Mouse (Mus musculus) limb, embryonic 13.5 days (tissue): Measurements from ENCODE around the gene 4933407L21Rik. TPM values are rescaled to one million over a fixed set of nuclear protein-coding genes. Genes with fewer than 3 reads are reported as not detected.

ENCODE experiments used
- ATAC-seq: fragments of 200-750 bp; cut with Nextera tagmentation; 2 replicates; pipeline ENCODE4 v1.8.0; 2017; ENCODE audit warnings: low read depth, moderate number of reproducible peaks, moderate TSS enrichment; ENCODE audit not compliant: low FRiP score
- H3K27ac ChIP-seq: fragments of 300-500 bp; sonication (generic); 2 replicates; pipeline ENCODE4 v1.5.1; 2015; ENCODE audit warnings: inconsistent platforms, mild to moderate bottlenecking, moderate library complexity
- H3K27me3 ChIP-seq: fragments of 300-500 bp; sonication (generic); 2 replicates; pipeline ENCODE4 v1.6.1; 2015; ENCODE audit warnings: mild to moderate bottlenecking, inconsistent platforms
- H3K36me3 ChIP-seq: fragments of 300-500 bp; sonication (generic); 2 replicates; pipeline ENCODE4 v1.6.1; 2015; ENCODE audit warnings: inconsistent platforms, mild to moderate bottlenecking, moderate library complexity
- H3K4me1 ChIP-seq: fragments of 300-500 bp; sonication (generic); 2 replicates; pipeline ENCODE4 v1.6.1; 2015; ENCODE audit warnings: inconsistent platforms
- H3K4me2 ChIP-seq: fragments of 300-500 bp; sonication (generic); replicated peaks from 2 replicates; pipeline ENCODE4 v1.6.1; 2015; ENCODE audit warnings: inconsistent platforms, mild to moderate bottlenecking, moderate library complexity
- H3K4me3 ChIP-seq: fragments of 300-500 bp; sonication (generic); 2 replicates; pipeline ENCODE4 v1.5.1; 2015; ENCODE audit warnings: moderate library complexity, mild to moderate bottlenecking, inconsistent platforms
- H3K9ac ChIP-seq: fragments of 300-500 bp; sonication (generic); 2 replicates; pipeline ENCODE4 v1.6.1; 2015; ENCODE audit warnings: mild to moderate bottlenecking, inconsistent platforms
- H3K9me3 ChIP-seq: fragments of 300-500 bp; sonication (generic); 2 replicates; pipeline ENCODE4 v1.6.1; 2016; ENCODE audit warnings: inconsistent platforms
- WGBS: fragments of 180-500 bp; shearing (Covaris S2); methylation state at CpG from one replicate; pipeline ENCODE4 v1.1.7; 2015; 5-methylcytosine and 5-hydroxymethylcytosine counted together
- polyA plus RNA-seq: library from polyadenylated mRNA; unstranded; fragments of >200 nt; fragmentation: Nextera tagmentation; extraction: Ambion mirVana; gene quantifications from 2 replicates; pipeline ENCODE4 v1.2.1, GENCODE M21; 2015

4933407L21Rik gene
- polyA plus RNA-seq, 1 experiment from 2014 or later: 0.56 TPM

DNA sequence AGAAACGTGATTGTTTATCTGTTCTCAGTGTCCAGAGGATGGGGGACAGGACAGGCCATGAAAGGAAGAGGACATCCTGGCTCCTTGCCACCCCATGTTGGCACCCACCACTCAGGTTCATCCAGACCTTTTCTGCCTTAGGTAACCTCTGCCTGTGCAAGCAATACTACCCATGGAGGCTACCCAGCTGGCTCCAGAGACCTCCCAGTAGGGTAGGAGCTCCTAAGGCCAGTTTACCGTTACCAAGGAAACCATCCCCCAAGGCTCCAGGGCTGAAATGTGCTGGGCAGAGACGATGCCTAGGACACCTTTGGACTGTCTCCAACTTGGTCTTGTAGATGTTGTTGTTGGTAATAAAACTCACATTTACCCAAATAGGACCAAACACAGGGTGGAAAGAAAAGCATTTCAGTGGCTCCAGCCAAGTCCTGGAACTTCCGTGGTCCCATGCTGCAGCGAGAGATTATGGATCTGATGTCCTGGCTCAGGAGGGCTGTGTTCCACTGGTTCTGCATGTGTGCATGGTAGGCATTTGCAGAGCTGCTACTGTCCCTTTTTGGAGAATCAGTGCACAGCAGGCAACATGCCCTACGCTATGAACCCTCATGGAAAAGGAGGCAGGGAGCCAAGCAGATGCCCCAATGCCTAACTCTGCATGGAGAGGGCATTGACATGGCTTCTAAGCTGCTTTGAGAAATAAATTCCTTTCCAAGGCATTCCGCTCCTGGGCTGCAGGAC lies 6.0 kb upstream of the 4933407L21Rik start:
- H3K4me2 ChIP-seq: no peak overlapping the region
- no peak overlapping the region for H3K4me3 ChIP-seq
- no peak for ATAC-seq
- 63% methylated on average over 7 of the region's 7 CpGs for WGBS
- H3K36me3 ChIP-seq: no peaks in the 10 kb centered on the region
- H3K9ac ChIP-seq: no peak overlapping the region
- no peak overlapping the region for H3K27ac ChIP-seq
- peaks cover 9% of the 10 kb centered on the region; the same call in 1 of the 2 replicates for H3K4me1 ChIP-seq
- H3K27me3 ChIP-seq: no peaks in the 10 kb centered on the region
- peaks cover 4% of the 10 kb centered on the region; the same call in 1 of the 2 replicates for H3K9me3 ChIP-seq

DNA sequence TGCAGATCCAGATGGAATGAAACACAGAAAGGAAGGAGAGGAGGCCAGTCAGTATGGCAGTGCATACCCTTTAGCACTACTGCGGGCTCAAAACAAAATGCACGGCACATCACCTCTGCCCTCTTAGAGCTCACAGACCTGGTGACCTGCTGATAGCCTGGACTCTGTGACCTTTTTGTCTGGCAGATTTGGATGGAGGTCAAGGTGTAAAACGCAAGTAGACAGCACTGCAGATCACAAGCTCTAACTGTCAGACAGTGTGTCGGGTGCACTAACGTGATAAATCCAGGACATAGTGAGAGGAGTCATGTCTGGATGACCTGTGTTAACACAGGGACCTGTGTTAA lies 5.4 kb upstream of the 4933407L21Rik start:
- H3K9ac ChIP-seq: no peak overlapping the region
- peaks cover 12% of the 10 kb centered on the region for H3K4me1 ChIP-seq
- no peak for ATAC-seq
- H3K27me3 ChIP-seq: no peaks in the 10 kb centered on the region
- no peak overlapping the region for H3K4me3 ChIP-seq
- H3K36me3 ChIP-seq: no peaks in the 10 kb centered on the region
- H3K4me2 ChIP-seq: no peak overlapping the region
- 78% methylated on average over 5 of the region's 5 CpGs for WGBS
- peaks cover 4% of the 10 kb centered on the region; the same call in 1 of the 2 replicates for H3K9me3 ChIP-seq
- H3K27ac ChIP-seq: no peak overlapping the region

DNA sequence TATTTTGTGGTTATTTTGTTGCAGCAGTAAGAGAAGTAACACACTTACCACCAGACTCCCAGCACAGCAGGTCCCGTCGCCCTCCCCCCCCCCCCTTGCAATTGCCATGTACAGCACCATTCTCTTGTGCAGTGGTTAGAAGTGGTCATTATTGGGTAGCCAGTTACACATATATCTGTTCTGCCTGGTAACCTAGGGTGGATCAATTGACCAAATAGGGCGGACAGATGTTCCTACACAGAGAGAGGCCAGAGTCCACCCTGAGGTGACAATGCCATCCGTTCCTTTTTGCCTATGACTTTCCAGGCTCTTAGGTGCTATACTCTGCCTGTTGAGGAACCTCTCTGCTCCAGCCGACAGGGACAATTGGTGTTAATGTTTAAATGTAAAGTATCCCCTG lies 3.1 kb upstream of the 4933407L21Rik start:
- WGBS: 73% methylated on average over 5 of the region's 5 CpGs

DNA sequence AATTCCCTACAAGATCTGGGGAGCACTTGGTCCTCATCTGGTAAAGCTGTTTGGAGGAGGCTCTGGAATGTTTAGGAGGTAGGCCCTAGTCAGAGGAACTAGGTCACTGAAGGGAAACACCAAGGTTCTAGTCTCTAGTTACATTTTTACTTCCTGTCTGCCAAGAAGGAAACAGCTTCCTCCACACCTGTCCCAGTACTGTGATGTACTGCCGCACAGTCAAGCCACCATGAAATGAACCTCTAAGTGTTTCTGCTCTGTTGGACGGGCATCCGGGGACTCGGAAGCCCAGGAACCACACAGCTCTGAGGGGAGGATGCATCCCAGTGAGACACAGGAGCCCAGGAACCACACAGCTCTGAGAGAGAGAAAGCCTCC lies 394 bp downstream of the 4933407L21Rik start:
- Histone ChIP-seq H3K4me3 (no peak overlapping the region), H3K9ac (no peak overlapping the region), H3K4me1 (peaks cover 23% of the 10 kb centered on the region), H3K9me3 (no peaks in the 10 kb centered on the region), H3K27me3 (no peaks in the 10 kb centered on the region), H3K4me2 (no peak overlapping the region), H3K36me3 (no peaks in the 10 kb centered on the region), H3K27ac (peak overlapping the region; percentile 33; the same call in 1 of the 2 replicates)
- ATAC-seq: peak; percentile 7; the same call in 1 of the 2 replicates
- 72% methylated on average over 4 of the region's 4 CpGs for whole genome bisulfite sequencing

More for the DNA sequence above, 3.1 kb upstream of the 4933407L21Rik start:
- no peak overlapping the region for H3K4me3 ChIP-seq
- H3K4me1 ChIP-seq: peaks cover 26% of the 10 kb centered on the region
- no peak overlapping the region for H3K27ac ChIP-seq
- H3K27me3 ChIP-seq: no peaks in the 10 kb centered on the region
- H3K9ac ChIP-seq: no peak overlapping the region
- H3K9me3 ChIP-seq: peaks cover 2% of the 10 kb centered on the region; the same call in 1 of the 2 replicates
- no peak for ATAC-seq
- no peak overlapping the region for H3K4me2 ChIP-seq
- H3K36me3 ChIP-seq: no peaks in the 10 kb centered on the region

DNA sequence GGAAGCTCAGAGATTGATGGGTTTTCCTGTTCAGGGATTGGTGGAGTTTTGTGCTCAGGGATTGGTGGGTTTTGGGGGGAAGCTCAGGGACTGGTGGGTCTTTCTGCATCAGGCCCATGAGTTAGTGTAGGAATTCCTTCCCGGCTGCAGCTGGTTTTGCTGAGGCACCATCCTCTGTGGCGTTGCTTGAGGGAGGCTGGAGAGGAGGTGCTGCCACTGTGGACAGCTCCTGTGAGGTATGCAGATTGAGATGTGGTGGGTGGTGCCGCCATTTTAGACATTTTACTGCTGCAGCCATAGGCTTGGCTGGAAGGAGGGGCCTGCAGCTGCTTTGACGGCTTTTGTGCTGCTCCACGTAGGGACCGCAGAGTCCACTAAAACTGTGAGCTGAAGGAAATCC lies 1.1 kb downstream of the 4933407L21Rik start:
- Histone ChIP-seq H3K27ac (no peak overlapping the region), H3K4me3 (no peak overlapping the region), H3K4me2 (no peak overlapping the region), H3K27me3 (no peaks in the 10 kb centered on the region), H3K9ac (no peak overlapping the region), H3K36me3 (no peaks in the 10 kb centered on the region), H3K9me3 (no peaks in the 10 kb centered on the region), H3K4me1 (peaks cover 31% of the 10 kb centered on the region)
- 71% methylated on average over 6 of the region's 6 CpGs for WGBS
- no peak for ATAC-seq

DNA sequence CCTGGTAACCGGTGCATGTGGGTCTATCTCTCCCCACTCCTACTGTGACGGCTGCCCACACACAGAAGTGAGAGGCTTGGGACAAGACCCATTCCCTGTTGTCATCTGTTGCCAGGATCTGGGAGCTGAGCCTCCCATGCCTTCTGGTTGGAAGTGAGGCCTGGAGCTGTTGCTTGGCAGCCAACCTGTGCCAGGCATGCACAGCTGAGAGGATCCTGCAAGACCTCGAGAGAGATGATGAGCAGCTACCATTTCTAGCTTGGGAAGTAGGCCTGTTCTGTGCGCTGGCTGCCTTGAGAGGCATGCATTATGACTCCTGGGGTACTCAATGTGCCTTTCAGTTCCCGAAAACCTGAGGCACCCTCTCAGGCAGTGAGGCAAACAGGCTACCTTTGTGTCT lies 2.9 kb downstream of the 4933407L21Rik start:
- Histone ChIP-seq H3K27ac (no peak overlapping the region), H3K4me3 (no peak overlapping the region), H3K36me3 (no peaks in the 10 kb centered on the region), H3K9ac (no peak overlapping the region), H3K4me1 (peaks cover 32% of the 10 kb centered on the region), H3K9me3 (no peaks in the 10 kb centered on the region), H3K4me2 (no peak overlapping the region), H3K27me3 (no peaks in the 10 kb centered on the region)
- ATAC-seq: no peak
- 87% methylated on average over 5 of the region's 5 CpGs for WGBS

DNA sequence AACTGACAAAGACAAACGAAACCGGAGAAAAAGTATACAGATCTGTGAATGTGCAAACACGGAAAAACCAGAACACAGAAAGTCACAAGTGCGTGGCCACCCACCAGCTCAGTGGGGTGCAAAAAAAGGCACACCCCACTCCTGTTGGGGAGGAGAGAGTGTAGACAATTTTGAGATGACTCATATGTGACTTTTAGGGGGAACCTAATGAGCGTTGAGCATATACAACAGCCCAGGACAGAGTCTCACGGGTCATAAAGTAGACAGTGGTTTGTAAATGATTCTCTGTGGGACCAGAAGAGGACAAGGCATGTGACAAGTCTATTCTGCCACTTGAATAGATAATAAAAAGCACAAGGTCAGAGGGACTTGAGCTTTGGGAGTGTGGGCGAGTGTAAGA lies 4.9 kb downstream of the 4933407L21Rik start:
- Histone ChIP-seq H3K36me3 (no peaks in the 10 kb centered on the region), H3K9ac (no peak overlapping the region), H3K27ac (peak overlapping the region; percentile 16; the same call in 1 of the 2 replicates), H3K4me1 (peaks cover 25% of the 10 kb centered on the region), H3K4me2 (peak overlapping the region; percentile 50), H3K9me3 (no peaks in the 10 kb centered on the region), H3K27me3 (no peaks in the 10 kb centered on the region), H3K4me3 (peak overlapping the region; percentile 10; the same call in 1 of the 2 replicates)
- no peak for ATAC-seq
- 24% methylated on average over 7 of the region's 7 CpGs for WGBS

DNA sequence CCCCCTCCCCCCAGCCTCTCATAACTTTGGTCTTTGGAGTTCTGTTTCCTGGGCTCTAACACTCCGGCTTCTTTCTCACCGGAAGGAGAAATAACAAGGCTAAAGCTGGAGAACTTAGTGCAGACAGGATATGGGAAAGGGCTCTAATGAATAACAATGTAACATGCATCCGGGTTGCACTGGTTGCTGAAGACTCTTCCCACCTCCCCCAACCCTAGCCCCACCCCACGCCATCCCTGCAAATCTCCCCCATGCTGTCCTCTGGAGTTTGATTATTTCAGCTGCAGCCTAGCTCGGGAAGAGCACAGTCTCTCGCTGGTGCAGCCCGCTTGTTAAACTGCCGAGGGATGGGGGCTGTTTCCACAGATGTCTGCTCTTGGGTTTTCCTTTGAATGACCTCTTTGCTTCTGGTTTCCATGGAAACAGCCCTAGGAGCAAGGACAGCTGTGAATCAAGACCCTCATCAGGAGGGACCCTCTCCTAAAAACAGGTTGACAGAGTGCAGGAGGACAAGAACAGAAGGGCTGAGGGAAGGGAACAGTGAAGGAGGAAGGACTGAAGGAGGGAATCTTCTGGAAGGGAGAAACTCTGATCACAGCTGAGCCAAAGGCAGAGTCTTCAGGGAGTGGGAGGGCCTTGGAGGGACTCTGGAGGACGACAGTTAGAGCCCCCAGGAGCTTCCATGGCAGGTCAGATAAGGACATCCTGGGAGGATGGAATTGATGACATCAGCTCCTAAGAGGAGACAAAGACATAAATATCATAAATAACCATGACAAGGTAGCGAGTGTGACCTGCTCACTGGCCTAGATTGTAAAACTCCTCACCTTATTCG lies 5.6 kb downstream of the 4933407L21Rik start:
- Histone ChIP-seq H3K4me1 (peaks cover 19% of the 10 kb centered on the region), H3K27ac (peak overlapping the region; percentile 16; the same call in 1 of the 2 replicates), H3K4me2 (peak overlapping the region; percentile 50), H3K9me3 (no peaks in the 10 kb centered on the region), H3K27me3 (no peaks in the 10 kb centered on the region), H3K9ac (no peak overlapping the region), H3K36me3 (no peaks in the 10 kb centered on the region), H3K4me3 (peak overlapping the region; percentile 10; the same call in 1 of the 2 replicates)
- 8% methylated on average over 11 of the region's 11 CpGs for WGBS
- peak; percentile 67 for ATAC-seq

DNA sequence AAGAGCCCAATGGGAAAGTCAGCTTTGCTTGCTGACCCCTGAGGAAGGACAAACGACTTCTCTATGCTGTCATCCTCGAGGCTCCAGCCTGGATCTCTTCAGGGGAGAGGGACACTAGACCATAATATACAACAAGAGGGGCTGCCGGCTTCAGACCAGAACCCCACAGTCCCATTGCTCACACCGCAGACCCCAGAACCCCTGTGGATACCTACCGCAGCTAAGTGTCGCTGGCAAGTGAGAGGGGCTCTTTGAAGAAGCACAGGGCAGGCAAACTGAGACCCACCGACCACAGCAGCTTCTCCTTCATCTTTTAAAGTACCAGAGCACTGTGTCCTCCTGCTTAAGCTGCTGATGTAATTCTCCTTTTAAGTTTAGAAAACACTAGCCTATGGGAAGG lies 6.3 kb downstream of the 4933407L21Rik start:
- 7% methylated on average over 7 of the region's 7 CpGs for WGBS

DNA sequence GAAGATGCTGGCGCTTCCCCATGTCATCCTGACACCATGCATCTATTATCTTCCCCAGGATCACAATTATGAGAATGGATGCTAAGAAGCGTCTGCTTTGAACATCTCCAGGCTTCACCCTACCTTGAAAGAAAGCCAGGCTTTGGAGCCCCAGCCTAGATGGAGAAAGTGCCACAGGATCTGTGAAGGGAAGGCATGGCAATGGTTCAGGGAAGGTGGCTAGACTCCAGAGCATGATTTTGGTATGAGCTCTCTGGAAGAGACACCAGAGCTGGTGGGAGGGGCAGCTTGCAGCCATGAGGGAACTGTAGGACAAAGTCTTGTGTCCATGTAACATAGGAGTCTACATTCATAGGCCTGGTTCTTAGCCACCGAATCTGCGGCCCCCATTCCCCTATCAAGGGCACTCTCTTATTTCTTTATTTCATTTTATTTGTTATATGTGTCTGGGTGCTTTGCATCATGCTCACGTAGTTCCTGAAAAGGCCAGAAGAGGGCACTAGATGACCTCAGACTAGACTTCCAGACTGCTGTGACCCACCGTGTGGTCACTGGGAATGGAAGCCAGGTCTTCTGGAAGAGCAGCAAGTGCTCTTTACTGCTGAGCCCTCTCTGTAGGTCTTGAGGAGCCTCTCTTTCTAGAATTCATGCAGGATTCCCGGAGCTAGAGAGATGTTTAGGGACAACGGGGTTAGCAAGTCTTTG lies 7.0 kb downstream of the 4933407L21Rik start:
- no peaks in the 10 kb centered on the region for H3K27me3 ChIP-seq
- no peak overlapping the region for H3K4me2 ChIP-seq
- no peak overlapping the region for H3K4me3 ChIP-seq
- H3K4me1 ChIP-seq: peaks cover 18% of the 10 kb centered on the region
- WGBS: 45% methylated on average over 8 of the region's 8 CpGs
- no peaks in the 10 kb centered on the region for H3K36me3 ChIP-seq
- H3K27ac ChIP-seq: no peak overlapping the region
- H3K9ac ChIP-seq: no peak overlapping the region
- H3K9me3 ChIP-seq: no peaks in the 10 kb centered on the region
- no peak for ATAC-seq

More for the DNA sequence above, 6.3 kb downstream of the 4933407L21Rik start:
- Histone ChIP-seq H3K4me3 (no peak overlapping the region), H3K27ac (no peak overlapping the region), H3K4me1 (peaks cover 15% of the 10 kb centered on the region), H3K9me3 (no peaks in the 10 kb centered on the region), H3K27me3 (no peaks in the 10 kb centered on the region), H3K9ac (no peak overlapping the region), H3K4me2 (no peak overlapping the region), H3K36me3 (no peaks in the 10 kb centered on the region)
- ATAC-seq: no peak

DNA sequence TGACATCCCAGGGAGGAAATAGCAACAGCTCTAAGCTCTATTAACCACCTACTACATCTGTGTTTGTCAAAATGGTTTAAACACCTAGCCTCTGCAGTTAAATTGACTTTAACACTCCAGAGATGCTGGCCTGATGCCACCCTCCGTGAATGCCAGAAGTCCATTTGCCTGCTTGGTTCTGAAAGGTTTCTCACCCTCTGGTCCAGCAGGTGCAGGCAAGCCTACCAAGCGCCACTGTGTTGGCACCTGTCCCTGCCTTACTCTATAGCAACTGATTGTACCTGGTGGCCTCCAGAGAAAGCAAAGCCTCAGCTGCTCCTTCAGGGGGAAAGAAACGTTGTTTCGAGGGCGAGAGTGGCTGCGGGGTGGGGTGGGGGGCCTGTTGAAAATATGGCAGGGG lies 8.0 kb downstream of the 4933407L21Rik start:
- H3K4me2 ChIP-seq: no peak overlapping the region
- H3K4me3 ChIP-seq: no peak overlapping the region
- no peaks in the 10 kb centered on the region for H3K9me3 ChIP-seq
- no peak overlapping the region for H3K27ac ChIP-seq
- no peak for ATAC-seq
- H3K36me3 ChIP-seq: no peaks in the 10 kb centered on the region
- H3K27me3 ChIP-seq: no peaks in the 10 kb centered on the region
- peaks cover 19% of the 10 kb centered on the region for H3K4me1 ChIP-seq
- H3K9ac ChIP-seq: no peak overlapping the region
- WGBS: 67% methylated on average over 6 of the region's 6 CpGs

DNA sequence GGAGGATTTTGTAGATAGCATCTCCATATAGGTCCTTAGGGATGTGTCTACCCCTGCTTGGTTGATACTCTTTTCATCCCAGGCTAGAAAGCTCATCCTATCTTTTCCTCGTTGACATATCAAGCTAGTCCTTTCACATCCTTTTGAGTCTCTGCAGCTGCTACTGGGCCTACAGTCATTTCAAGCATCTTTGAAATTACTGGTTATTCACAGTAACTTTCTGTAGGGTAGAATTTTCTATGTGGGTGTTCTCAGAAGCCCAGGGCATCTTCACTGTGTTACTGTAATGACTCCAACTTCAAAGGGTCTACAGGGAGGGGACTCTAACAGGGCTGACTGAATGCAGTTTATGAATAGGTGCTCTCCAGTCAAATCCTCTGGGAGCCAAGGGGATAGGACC lies 9.0 kb downstream of the 4933407L21Rik start:
- no peak for ATAC-seq
- H3K9ac ChIP-seq: no peak overlapping the region
- H3K4me1 ChIP-seq: peaks cover 19% of the 10 kb centered on the region
- no peak overlapping the region for H3K27ac ChIP-seq
- no peak overlapping the region for H3K4me3 ChIP-seq
- WGBS: 78% methylated on average over 1 of the region's 1 CpGs
- H3K27me3 ChIP-seq: no peaks in the 10 kb centered on the region
- no peaks in the 10 kb centered on the region for H3K9me3 ChIP-seq
- no peak overlapping the region for H3K4me2 ChIP-seq
- no peaks in the 10 kb centered on the region for H3K36me3 ChIP-seq
